Mouse (Mus musculus) lung, postnatal 0 days (tissue): ENCODE results near the gene Pgrmc1. TPM values are rescaled to one million over a fixed set of nuclear protein-coding genes. Genes with fewer than 3 reads are reported as not detected.
A peak's percentile ranks its signal among the peaks of the same experiment; 100 is the strongest.
"Not testable (repeated sequence)": the region's sequence is repeated elsewhere in the genome, so short reads cannot be mapped to it uniquely, and the experiment has no call there.

Experiments
- ATAC-seq: fragments of 200-750 bp; cut with Nextera tagmentation; 2 replicates; pipeline ENCODE4 v1.8.0; 2017; ENCODE audit warnings: moderate library complexity
- DNase-seq: peaks from one replicate; pipeline ENCODE4 v3.0.0-alpha.2; 2016; ENCODE audit warnings: low spot score
- H3K27ac ChIP-seq: fragments of 300-500 bp; sonication (generic); 2 replicates; pipeline ENCODE4 v1.5.1; 2014; ENCODE audit warnings: antibody characterized with exemption, mild to moderate bottlenecking, low read length, mixed read lengths
- H3K27me3 ChIP-seq: fragments of 300-500 bp; sonication (generic); replicated peaks from 2 replicates; pipeline ENCODE4 v1.6.1; 2014; ENCODE audit warnings: low read length, mixed read lengths; ENCODE audit not compliant: insufficient read depth
- H3K36me3 ChIP-seq: fragments of 300-500 bp; sonication (generic); 2 replicates; pipeline ENCODE4 v1.6.1; 2014; ENCODE audit warnings: low read length, mixed read lengths; ENCODE audit not compliant: insufficient read depth
- H3K4me1 ChIP-seq: fragments of 300-500 bp; sonication (generic); 2 replicates; pipeline ENCODE4 v1.6.1; 2014; ENCODE audit warnings: antibody characterized with exemption, low read depth, low read length, mixed read lengths; ENCODE audit not compliant: insufficient read depth
- H3K4me2 ChIP-seq: fragments of 300-500 bp; sonication (generic); replicated peaks from 2 replicates; pipeline ENCODE4 v1.6.1; 2014; ENCODE audit warnings: low read depth, mild to moderate bottlenecking, low read length, moderate library complexity, mixed read lengths
- H3K4me3 ChIP-seq: fragments of 300-500 bp; sonication (generic); 2 replicates; pipeline ENCODE4 v1.5.1; 2014; ENCODE audit warnings: low read depth, low read length
- H3K9ac ChIP-seq: fragments of 300-500 bp; sonication (generic); replicated peaks from 2 replicates; pipeline ENCODE4 v1.6.1; 2014; ENCODE audit warnings: low read depth, mild to moderate bottlenecking
- H3K9me3 ChIP-seq: fragments of 300-500 bp; sonication (generic); 2 replicates; pipeline ENCODE4 v1.6.1; 2016; ENCODE audit warnings: low read length, mixed read lengths
- CTCF ChIP-seq: IDR thresholded peaks from 2 replicates; pipeline ENCODE4 v1.5.1; 2016; ENCODE audit warnings: antibody characterized with exemption, mild to moderate bottlenecking
- EP300 ChIP-seq: IDR thresholded peaks from 2 replicates; pipeline ENCODE4 v1.6.1; 2016; ENCODE audit warnings: antibody characterized with exemption, mild to moderate bottlenecking, control low read depth
- WGBS: fragments of 180-500 bp; shearing (Covaris S2); extraction: QIAGEN DNeasy Blood & Tissue Kit; methylation state at CpG from one replicate; pipeline ENCODE4 v1.1.7; 2014; 5-methylcytosine and 5-hydroxymethylcytosine counted together
- polyA plus RNA-seq: library from polyadenylated mRNA; unstranded; fragments of >200 nt; fragmentation: Nextera tagmentation; extraction: Ambion mirVana; gene quantifications from 2 replicates; pipeline ENCODE4 v1.2.1, GENCODE M21; 2015

Pgrmc1 gene
- polyA plus RNA-seq = 284 and 285 TPM in 2 replicates

DNA sequence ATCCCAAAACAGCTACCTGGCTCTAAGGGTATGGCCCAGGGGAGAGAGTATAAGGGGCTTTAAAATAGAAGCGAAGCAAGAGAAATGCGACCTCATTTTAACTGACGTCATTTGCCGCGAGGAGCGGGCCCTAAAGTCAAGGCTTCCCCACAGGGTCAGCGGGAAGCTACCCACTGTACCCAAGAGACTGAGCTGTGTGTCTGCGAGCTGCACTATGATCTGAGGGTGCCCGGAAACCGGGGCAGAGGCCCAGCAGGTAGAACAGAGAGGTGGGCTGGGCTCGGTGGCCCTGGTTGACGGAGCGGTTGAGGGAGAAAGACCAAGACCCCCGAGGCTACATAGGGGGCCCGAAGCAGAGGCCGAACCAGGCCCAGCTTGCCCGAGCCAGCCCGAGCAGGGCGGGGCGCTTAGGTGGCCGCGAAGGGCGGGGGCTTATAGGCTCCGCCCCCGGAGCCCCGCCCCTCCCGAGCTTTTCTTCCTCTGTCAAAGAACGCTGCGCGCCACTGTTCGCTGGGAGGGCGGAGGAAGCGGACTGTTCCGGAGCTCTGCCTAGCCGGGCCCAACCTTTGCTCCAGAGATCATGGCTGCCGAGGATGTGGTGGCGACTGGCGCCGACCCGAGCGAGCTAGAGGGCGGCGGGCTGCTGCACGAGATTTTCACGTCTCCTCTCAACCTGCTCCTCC, at the start of gene Pgrmc1:
TSS of gene Pgrmc1 (plus strand) at position 500 of the 683 bp plus-strand sequence.
- peak; percentile 87 for DNase-seq
- H3K4me1 ChIP-seq = no peaks in the 10 kb centered on the region
- TF ChIP-seq EP300 = no peak
- no peak for TF ChIP-seq CTCF
- peak within 1 kb of the TSS; percentile 60 for H3K4me3 ChIP-seq
- H3K27ac ChIP-seq = peak within 1 kb of the TSS; percentile 75
- ATAC-seq = peak; percentile 96
- peak within 1 kb of the TSS; percentile 66 for H3K9ac ChIP-seq
- no peaks in the 10 kb centered on the region for H3K27me3 ChIP-seq
- H3K9me3 ChIP-seq = no peaks in the 10 kb centered on the region
- peak within 1 kb of the TSS; percentile 59 for H3K4me2 ChIP-seq
- 12% methylated on average over 35 of the region's 45 CpGs for WGBS
- H3K36me3 ChIP-seq = no peaks in the 10 kb centered on the region

DNA sequence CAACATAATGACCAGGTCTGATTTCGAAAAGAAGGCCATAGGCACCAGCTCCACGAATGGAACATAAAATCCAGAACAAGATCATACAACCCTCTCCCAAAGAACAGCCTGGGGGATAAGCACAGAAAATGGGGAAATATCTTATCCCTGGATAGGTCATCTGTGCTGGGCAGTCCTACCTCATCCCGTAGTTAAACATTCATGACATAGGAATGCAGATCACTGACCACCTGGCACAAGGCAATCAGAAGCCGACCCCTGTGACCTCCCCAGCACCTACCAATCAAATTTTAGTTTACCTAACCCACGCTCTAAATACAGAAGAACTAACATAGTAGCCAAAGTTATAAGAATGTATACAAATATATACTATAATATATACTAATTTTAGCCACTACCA, 49.2 kb upstream of the Pgrmc1 start:
- TF ChIP-seq CTCF (no peak), EP300 (no peak)
- H3K9me3 ChIP-seq = no peaks in the 10 kb centered on the region
- no peaks in the 10 kb centered on the region for H3K4me1 ChIP-seq
- no peaks in the 10 kb centered on the region for H3K27me3 ChIP-seq
- ATAC-seq = no peak
- H3K4me3 ChIP-seq = no peak overlapping the region
- WGBS = 48% methylated on average over 5 of the region's 5 CpGs
- H3K4me2 ChIP-seq = no peak overlapping the region
- H3K36me3 ChIP-seq = no peaks in the 10 kb centered on the region
- no peak overlapping the region for H3K9ac ChIP-seq
- no peak for DNase-seq
- no peak overlapping the region for H3K27ac ChIP-seq

GRCm38 (mm10) chrX:36550906-36551305, 47.1 kb upstream of the Pgrmc1 start:
- H3K27me3 ChIP-seq = no peaks in the 10 kb centered on the region
- peak overlapping the region; percentile 66 for H3K27ac ChIP-seq
- H3K36me3 ChIP-seq = no peaks in the 10 kb centered on the region
- ATAC-seq (peak; percentile 75), DNase-seq (peak; percentile 80)
- H3K4me1 ChIP-seq = no peaks in the 10 kb centered on the region
- no peaks in the 10 kb centered on the region for H3K9me3 ChIP-seq
- no peak overlapping the region for H3K4me3 ChIP-seq
- TF ChIP-seq CTCF = no peak
- TF ChIP-seq EP300 = no peak
- no peak overlapping the region for H3K4me2 ChIP-seq
- 21% methylated on average over 5 of the region's 5 CpGs for WGBS
- no peak overlapping the region for H3K9ac ChIP-seq

DNA sequence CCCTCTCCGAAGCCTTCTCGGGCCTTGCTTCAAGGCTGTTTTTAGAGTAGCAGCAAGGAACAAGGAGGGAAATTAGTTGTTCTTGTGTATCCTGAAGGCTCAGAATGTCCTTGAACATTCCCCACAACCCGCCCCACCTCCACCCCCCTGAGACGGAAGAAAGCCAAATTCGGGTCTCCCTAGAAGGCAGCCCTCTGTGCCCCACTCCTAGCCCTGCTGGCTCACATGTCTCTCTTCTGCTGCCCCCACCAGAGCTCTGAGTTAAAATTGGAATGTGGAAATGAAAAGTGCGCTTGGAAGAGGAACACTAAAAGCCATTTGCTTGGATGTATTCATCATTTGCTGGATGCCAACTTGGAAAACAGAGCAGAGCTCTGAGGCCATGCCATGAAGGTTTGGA, 46.7 kb upstream of the Pgrmc1 start:
- no peak overlapping the region for H3K4me2 ChIP-seq
- no peaks in the 10 kb centered on the region for H3K36me3 ChIP-seq
- H3K4me3 ChIP-seq = no peak overlapping the region
- TF ChIP-seq CTCF (no peak), EP300 (no peak)
- DNase-seq = no peak
- no peaks in the 10 kb centered on the region for H3K9me3 ChIP-seq
- H3K27ac ChIP-seq = peak overlapping the region; percentile 66
- H3K27me3 ChIP-seq = no peaks in the 10 kb centered on the region
- 28% methylated on average over 6 of the region's 6 CpGs for WGBS
- ATAC-seq = 0 out of 2 replicates have a peak, but pooled peaks have one; percentile 15
- H3K4me1 ChIP-seq = no peaks in the 10 kb centered on the region
- H3K9ac ChIP-seq = no peak overlapping the region

GRCm38 (mm10) chrX:36552055-36552587, 45.9 kb upstream of the Pgrmc1 start:
- Histone ChIP-seq H3K9me3 (no peaks in the 10 kb centered on the region), H3K36me3 (no peaks in the 10 kb centered on the region), H3K4me3 (no peak overlapping the region), H3K9ac (no peak overlapping the region), H3K4me2 (no peak overlapping the region), H3K27ac (0 out of 2 replicates have a peak overlapping the region, but pooled peaks have one; percentile 66), H3K27me3 (no peaks in the 10 kb centered on the region), H3K4me1 (no peaks in the 10 kb centered on the region)
- TF ChIP-seq EP300 (no peak), CTCF (no peak)
- ATAC-seq (peak; percentile 92), DNase-seq (peak; percentile 83)
- WGBS = 22% methylated on average over 5 of the region's 5 CpGs

GRCm38 (mm10) chrX:36552715-36553114, 45.3 kb upstream of the Pgrmc1 start:
- Histone ChIP-seq H3K9ac (no peak overlapping the region), H3K27me3 (no peaks in the 10 kb centered on the region), H3K27ac (no peak overlapping the region), H3K36me3 (no peaks in the 10 kb centered on the region), H3K4me3 (no peak overlapping the region), H3K4me1 (no peaks in the 10 kb centered on the region), H3K4me2 (no peak overlapping the region), H3K9me3 (no peaks in the 10 kb centered on the region)
- 63% methylated on average over 3 of the region's 3 CpGs for WGBS
- DNase-seq = no peak
- no peak for TF ChIP-seq CTCF
- TF ChIP-seq EP300 = no peak
- no peak for ATAC-seq

DNA sequence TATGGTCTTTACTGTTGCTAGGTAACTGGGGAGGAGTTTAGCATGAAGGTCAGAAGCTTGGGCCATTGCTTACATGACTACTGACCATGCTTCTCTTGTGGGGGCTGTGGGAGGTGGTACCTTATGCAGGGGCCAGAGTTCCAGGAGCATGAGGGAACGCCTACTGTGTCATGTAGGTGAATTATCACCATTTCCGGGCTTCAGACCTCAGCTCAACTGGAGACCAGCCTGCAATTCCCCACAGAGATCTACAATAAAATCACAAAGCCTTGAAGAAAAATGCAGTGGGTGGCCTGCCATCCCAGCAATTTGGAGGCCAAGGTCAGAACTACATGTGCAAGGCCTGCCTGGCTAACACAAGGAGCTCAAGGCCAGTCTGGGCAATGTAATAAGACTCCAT, 42.8 kb upstream of the Pgrmc1 start:
- not testable (repeated sequence) for ATAC-seq, DNase-seq, H3K4me1 ChIP-seq, H3K9ac ChIP-seq, H3K4me3 ChIP-seq, H3K27ac ChIP-seq, H3K9me3 ChIP-seq, H3K4me2 ChIP-seq, H3K36me3 ChIP-seq, H3K27me3 ChIP-seq
- 50% methylated on average over 2 of the region's 2 CpGs for WGBS
